Mouse (Mus musculus) stomach, postnatal 0 days (tissue): Measurements from ENCODE around the gene Dcaf7. TPM values are rescaled to one million over a fixed set of nuclear protein-coding genes. Genes with fewer than 3 reads are reported as not detected.

ENCODE experiments used
- ATAC-seq: fragments of 200-750 bp; cut with Nextera tagmentation; 2 replicates; pipeline ENCODE4 v1.8.0; 2017; ENCODE audit not compliant: low FRiP score, low TSS enrichment
- DNase-seq: peaks from one replicate; pipeline ENCODE4 v3.0.0-alpha.2; 2016; ENCODE audit warnings: low spot score
- H3K27ac ChIP-seq: fragments of 300-500 bp; sonication (generic); replicated peaks from 2 replicates; pipeline ENCODE4 v1.5.1; 2014; ENCODE audit warnings: mild to moderate bottlenecking, control low read depth
- H3K27me3 ChIP-seq: fragments of 300-500 bp; sonication (generic); 2 replicates; pipeline ENCODE4 v1.6.1; 2014; ENCODE audit warnings: low read length; ENCODE audit not compliant: control insufficient read depth, insufficient read depth
- H3K36me3 ChIP-seq: fragments of 300-500 bp; sonication (generic); 2 replicates; pipeline ENCODE4 v1.6.1; 2014; ENCODE audit warnings: low read length, mixed read lengths; ENCODE audit not compliant: control insufficient read depth, insufficient read depth
- H3K4me1 ChIP-seq: fragments of 300-500 bp; sonication (generic); replicated peaks from 2 replicates; pipeline ENCODE4 v1.6.1; 2014; ENCODE audit warnings: antibody characterized with exemption; ENCODE audit not compliant: control insufficient read depth, insufficient read depth
- H3K4me2 ChIP-seq: fragments of 300-500 bp; sonication (generic); replicated peaks from 2 replicates; pipeline ENCODE4 v1.6.1; 2014; ENCODE audit warnings: low read depth, mild to moderate bottlenecking, control low read depth, moderate library complexity
- H3K4me3 ChIP-seq: fragments of 300-500 bp; sonication (generic); 2 replicates; pipeline ENCODE4 v1.5.1; 2014; ENCODE audit warnings: low read depth, low read length, control low read depth
- H3K9ac ChIP-seq: fragments of 300-500 bp; sonication (generic); 2 replicates; pipeline ENCODE4 v1.6.1; 2014; ENCODE audit warnings: mild to moderate bottlenecking, low read length, control low read depth, mixed read lengths
- H3K9me3 ChIP-seq: fragments of 300-500 bp; sonication (generic); 2 replicates; pipeline ENCODE4 v1.6.1; 2016; ENCODE audit warnings: low read length; ENCODE audit not compliant: control insufficient read depth
- CTCF ChIP-seq: IDR thresholded peaks from 2 replicates; pipeline ENCODE4 v1.5.1; 2016; ENCODE audit warnings: antibody characterized with exemption, low read depth, mild to moderate bottlenecking, moderate library complexity
- EP300 ChIP-seq: optimal IDR thresholded peaks from 2 replicates; pipeline ENCODE3; 2016; ENCODE audit warnings: antibody characterized with exemption
- WGBS: fragments of 180-500 bp; shearing (Covaris S2); extraction: QIAGEN DNeasy Blood & Tissue Kit; methylation state at CpG from one replicate; pipeline ENCODE4 v1.1.7; 2014; 5-methylcytosine and 5-hydroxymethylcytosine counted together
- polyA plus RNA-seq: library from polyadenylated mRNA; unstranded; fragments of >200 nt; fragmentation: Nextera tagmentation; extraction: Ambion mirVana; gene quantifications from 2 replicates; pipeline ENCODE4 v1.2.1, GENCODE M21; 2015

Dcaf7 gene
- polyA plus RNA-seq, 1 experiment from 2014 or later = 25.9 TPM

DNA sequence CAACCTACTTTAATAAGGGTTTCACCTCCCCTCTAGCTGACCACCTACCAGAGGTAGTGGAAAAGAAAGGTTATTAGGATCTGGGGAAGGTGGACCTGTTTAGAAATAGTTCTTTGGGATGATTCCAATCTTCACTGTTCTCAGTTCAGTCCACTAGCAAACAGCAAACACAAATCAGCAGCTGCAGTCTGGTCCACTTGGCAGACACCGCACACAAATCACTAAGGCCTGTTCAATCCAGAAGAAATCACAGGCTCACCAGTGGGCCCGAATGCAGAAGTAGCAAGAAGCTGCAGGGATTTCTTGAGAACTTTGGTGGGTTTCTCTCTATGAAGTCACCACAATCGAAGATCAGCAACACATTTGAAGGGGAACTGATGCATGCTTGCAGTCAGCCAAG lies 66.2 kb downstream of the Dcaf7 start:
- Histone ChIP-seq H3K9me3 (no peaks in the 10 kb centered on the region), H3K9ac (no peak overlapping the region), H3K27me3 (no peaks in the 10 kb centered on the region), H3K36me3 (no peaks in the 10 kb centered on the region; the same call in 1 of the 2 replicates), H3K4me3 (no peak overlapping the region), H3K4me1 (no peaks in the 10 kb centered on the region), H3K4me2 (no peak overlapping the region), H3K27ac (no peak overlapping the region)
- DNase-seq = no peak
- TF ChIP-seq CTCF (no peak), EP300 (no peak)
- 77% methylated on average over 3 of the region's 3 CpGs for WGBS
- ATAC-seq = no peak

DNA sequence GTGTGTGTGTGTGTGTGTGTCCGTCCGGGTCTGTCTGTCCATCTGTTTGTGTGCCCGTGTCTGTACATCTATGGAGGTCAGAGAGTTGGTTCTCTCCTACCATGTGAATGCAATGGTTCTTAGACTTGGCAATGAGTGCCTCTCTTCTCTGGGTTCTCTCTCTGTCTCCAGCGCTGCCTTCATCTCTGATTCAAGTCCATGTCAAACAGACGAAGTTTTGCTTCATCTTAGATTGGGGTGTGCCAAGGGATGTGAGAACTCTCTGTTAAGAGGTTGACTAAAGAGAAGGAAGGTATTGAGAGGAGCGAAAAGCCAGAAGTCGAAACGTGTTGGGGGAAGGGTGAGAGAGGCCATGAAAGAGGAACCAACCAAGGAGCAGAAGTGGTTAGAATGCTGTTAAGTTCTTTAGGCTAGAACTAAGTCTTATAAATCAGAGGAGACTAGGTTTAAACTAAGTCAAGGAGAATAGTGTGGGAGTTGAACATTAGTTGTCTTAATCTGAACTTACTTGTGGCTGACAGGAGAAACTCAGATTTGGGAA lies 69.4 kb downstream of the Dcaf7 start:
- H3K9ac ChIP-seq = no peak overlapping the region
- no peaks in the 10 kb centered on the region for H3K4me1 ChIP-seq
- no peak overlapping the region for H3K4me3 ChIP-seq
- H3K27ac ChIP-seq = no peak overlapping the region
- ATAC-seq = no peak
- TF ChIP-seq CTCF = no peak
- no peak for TF ChIP-seq EP300
- WGBS = 79% methylated on average over 8 of the region's 8 CpGs
- no peaks in the 10 kb centered on the region; the same call in 1 of the 2 replicates for H3K36me3 ChIP-seq
- DNase-seq = no peak
- H3K4me2 ChIP-seq = no peak overlapping the region
- no peaks in the 10 kb centered on the region for H3K9me3 ChIP-seq
- no peaks in the 10 kb centered on the region for H3K27me3 ChIP-seq

Other genes with a start within 250 kb of the Dcaf7 start
- gene Cyb561, start 83.5 kb upstream of the Dcaf7 start, polyA plus RNA-seq = 56.1 and 58.3 TPM in 2 replicates
- 2.1 and 2.4 TPM in 2 replicates for gene Ace, start 68.9 kb upstream of the Dcaf7 start, polyA plus RNA-seq
- gene Ace3, start 42.2 kb upstream of the Dcaf7 start, polyA plus RNA-seq = not detected in 2 replicates
- 0.54 and 0.55 TPM in 2 replicates for gene Kcnh6, start 28.7 kb upstream of the Dcaf7 start, polyA plus RNA-seq
- 7.6 and 8.1 TPM in 2 replicates for gene Taco1, start 29.2 kb downstream of the Dcaf7 start, polyA plus RNA-seq
- gene Map3k3, start 47.7 kb downstream of the Dcaf7 start, polyA plus RNA-seq = 8.7 and 10.2 TPM in 2 replicates
- gene Gm10840, start 124.0 kb downstream of the Dcaf7 start, polyA plus RNA-seq = not detected in 2 replicates
- gene Limd2, start 124.0 kb downstream of the Dcaf7 start, polyA plus RNA-seq = 45.3 and 48.7 TPM in 2 replicates
- gene Strada, start 165.3 kb downstream of the Dcaf7 start, polyA plus RNA-seq = 9.9 and 11.8 TPM in 2 replicates
- 51.4 and 52.5 TPM in 2 replicates for gene Ccdc47, start 179.5 kb downstream of the Dcaf7 start, polyA plus RNA-seq
- 27.2 TPM in 2 replicates for gene Ddx42, start 180.1 kb downstream of the Dcaf7 start, polyA plus RNA-seq
- gene Ftsj3, start 219.2 kb downstream of the Dcaf7 start, polyA plus RNA-seq = 24.4 and 24.5 TPM in 2 replicates
- 202 and 206 TPM in 2 replicates for gene Psmc5, start 219.3 kb downstream of the Dcaf7 start, polyA plus RNA-seq
- 43.5 and 47.6 TPM in 2 replicates for gene Smarcd2, start 236.1 kb downstream of the Dcaf7 start, polyA plus RNA-seq
- 0.07 and 0.10 TPM in 2 replicates for gene Tcam1, start 239.8 kb downstream of the Dcaf7 start, polyA plus RNA-seq